Mouse (Mus musculus): ENCODE data around the gene Trim3. TPM values are rescaled to one million over a fixed set of nuclear protein-coding genes. Genes with fewer than 3 reads are reported as not detected.

Trim3 gene
- polyA plus RNA-seq, 1 experiment: 15.9 TPM

- Histone ChIP-seq H3K4me1 (ENCODE audit: control insufficient read depth, insufficient read depth, low read length) (no peaks in the 10 kb centered on the region), H3K4me3 (replicated peaks; ENCODE audit: control insufficient read depth, low read depth, low read length) (no peak overlapping the region), H3K27ac (ENCODE audit: control insufficient read depth, insufficient read depth, low read depth, low read length, poor library complexity) (no peak overlapping the region)
- TF ChIP-seq POLR2A (IDR thresholded peaks at IDR 0.05; ENCODE audit: borderline replicate concordance, control insufficient read depth, low read depth, low read length): no peak
- TF ChIP-seq CTCF (IDR thresholded peaks at IDR 0.05; ENCODE audit: control insufficient read depth, insufficient read depth, low read length): no peak
- 83% methylated on average over 4 of the region's 4 CpGs for WGBS
These were observed 12.3 kb downstream of the Trim3 start for GRCm38 (mm10) chr7:105621053-105621452.

GRCm38 (mm10) chr7:105619701-105620100 is 13.7 kb downstream of the Trim3 start:
- H3K27ac ChIP-seq (ENCODE audit: control insufficient read depth, insufficient read depth, low read depth, low read length, poor library complexity): no peak overlapping the region
- WGBS: 79% methylated on average over 3 of the region's 3 CpGs
- no peak overlapping the region for H3K4me3 ChIP-seq (replicated peaks; ENCODE audit: control insufficient read depth, low read depth, low read length)
- no peak for TF ChIP-seq POLR2A (IDR thresholded peaks at IDR 0.05; ENCODE audit: borderline replicate concordance, control insufficient read depth, low read depth, low read length)
- TF ChIP-seq CTCF (IDR thresholded peaks at IDR 0.05; ENCODE audit: control insufficient read depth, insufficient read depth, low read length): no peak
- H3K4me1 ChIP-seq (ENCODE audit: control insufficient read depth, insufficient read depth, low read length): no peaks in the 10 kb centered on the region

GRCm38 (mm10) chr7:105617810-105618209 is 15.6 kb downstream of the Trim3 start:
- H3K4me3 ChIP-seq (replicated peaks; ENCODE audit: control insufficient read depth, low read depth, low read length): no peak overlapping the region
- no peak for TF ChIP-seq CTCF (IDR thresholded peaks at IDR 0.05; ENCODE audit: control insufficient read depth, insufficient read depth, low read length)
- no peak for TF ChIP-seq POLR2A (IDR thresholded peaks at IDR 0.05; ENCODE audit: borderline replicate concordance, control insufficient read depth, low read depth, low read length)
- 93% methylated on average over 22 of the region's 22 CpGs for WGBS
- no peaks in the 10 kb centered on the region for H3K4me1 ChIP-seq (ENCODE audit: control insufficient read depth, insufficient read depth, low read length)
- H3K27ac ChIP-seq (ENCODE audit: control insufficient read depth, insufficient read depth, low read depth, low read length, poor library complexity): no peak overlapping the region

- H3K27ac ChIP-seq (ENCODE audit: control insufficient read depth, insufficient read depth, low read depth, low read length, poor library complexity): no peak overlapping the region
- no peaks in the 10 kb centered on the region for H3K4me1 ChIP-seq (ENCODE audit: control insufficient read depth, insufficient read depth, low read length)
- 88% methylated on average over 6 of the region's 6 CpGs for WGBS
- no peak overlapping the region for H3K4me3 ChIP-seq (replicated peaks; ENCODE audit: control insufficient read depth, low read depth, low read length)
- TF ChIP-seq CTCF (IDR thresholded peaks at IDR 0.05; ENCODE audit: control insufficient read depth, insufficient read depth, low read length) (no peak), POLR2A (IDR thresholded peaks at IDR 0.05; ENCODE audit: borderline replicate concordance, control insufficient read depth, low read depth, low read length) (no peak)
These were observed 16.8 kb downstream of the Trim3 start for GRCm38 (mm10) chr7:105616561-105616960.

- H3K27ac ChIP-seq (ENCODE audit: control insufficient read depth, insufficient read depth, low read depth, low read length, poor library complexity): no peak overlapping the region
- WGBS: 79% methylated on average over 1 of the region's 1 CpGs
- H3K4me1 ChIP-seq (ENCODE audit: control insufficient read depth, insufficient read depth, low read length): no peaks in the 10 kb centered on the region
- H3K4me3 ChIP-seq (replicated peaks; ENCODE audit: control insufficient read depth, low read depth, low read length): no peak overlapping the region
- TF ChIP-seq CTCF (IDR thresholded peaks at IDR 0.05; ENCODE audit: control insufficient read depth, insufficient read depth, low read length) (no peak), POLR2A (IDR thresholded peaks at IDR 0.05; ENCODE audit: borderline replicate concordance, control insufficient read depth, low read depth, low read length) (no peak)
These were observed 17.7 kb downstream of the Trim3 start for GRCm38 (mm10) chr7:105615720-105616119.

- WGBS: 68% methylated on average over 1 of the region's 1 CpGs
- Histone ChIP-seq H3K4me1 (ENCODE audit: control insufficient read depth, insufficient read depth, low read length) (no peaks in the 10 kb centered on the region), H3K4me3 (replicated peaks; ENCODE audit: control insufficient read depth, low read depth, low read length) (no peak overlapping the region), H3K27ac (ENCODE audit: control insufficient read depth, insufficient read depth, low read depth, low read length, poor library complexity) (no peak overlapping the region)
- TF ChIP-seq POLR2A (IDR thresholded peaks at IDR 0.05; ENCODE audit: borderline replicate concordance, control insufficient read depth, low read depth, low read length) (no peak), CTCF (IDR thresholded peaks at IDR 0.05; ENCODE audit: control insufficient read depth, insufficient read depth, low read length) (no peak)
These were observed 19.0 kb downstream of the Trim3 start for GRCm38 (mm10) chr7:105614400-105614799.

- Histone ChIP-seq H3K4me3 (replicated peaks; ENCODE audit: control insufficient read depth, low read depth, low read length) (no peak overlapping the region), H3K27ac (ENCODE audit: control insufficient read depth, insufficient read depth, low read depth, low read length, poor library complexity) (no peak overlapping the region), H3K4me1 (ENCODE audit: control insufficient read depth, insufficient read depth, low read length) (no peaks in the 10 kb centered on the region)
- TF ChIP-seq POLR2A (IDR thresholded peaks at IDR 0.05; ENCODE audit: borderline replicate concordance, control insufficient read depth, low read depth, low read length) (no peak), CTCF (IDR thresholded peaks at IDR 0.05; ENCODE audit: control insufficient read depth, insufficient read depth, low read length) (no peak)
- WGBS: 77% methylated on average over 1 of the region's 1 CpGs
These were observed 21.6 kb downstream of the Trim3 start for GRCm38 (mm10) chr7:105611767-105612166.

- no peak for TF ChIP-seq CTCF (IDR thresholded peaks at IDR 0.05; ENCODE audit: control insufficient read depth, insufficient read depth, low read length)
- TF ChIP-seq POLR2A (IDR thresholded peaks at IDR 0.05; ENCODE audit: borderline replicate concordance, control insufficient read depth, low read depth, low read length): no peak
- 14% methylated on average over 3 of the region's 3 CpGs for WGBS
- H3K27ac ChIP-seq (ENCODE audit: control insufficient read depth, insufficient read depth, low read depth, low read length, poor library complexity): no peak overlapping the region
These were observed 24.9 kb downstream of the Trim3 start for GRCm38 (mm10) chr7:105608467-105608866.

More at GRCm38 (mm10) chr7:105608467-105608866, 24.9 kb downstream of the Trim3 start:
- H3K4me1 ChIP-seq (ENCODE audit: control insufficient read depth, insufficient read depth, low read length): no peaks in the 10 kb centered on the region
- H3K4me3 ChIP-seq (replicated peaks; ENCODE audit: control insufficient read depth, low read depth, low read length): no peak overlapping the region

Data from bone marrow, adult 2 months (tissue).